Mouse (Mus musculus) CD4-positive helper T cell, adult 2 months (primary cell): ENCODE measurements at regions not wholly inside any gene's neighbourhood (a gene's known extent, or its start where the extent isn't known, plus 50 kb on each side); places are given as distances from the start of the nearest gene placed in this dataset.

Experiments used
- DNase-seq: peaks from one replicate; pipeline ENCODE4 v3.0.0-alpha.2; 2012; ENCODE audit warnings: low read depth, missing footprints, low spot score

GRCm38 (mm10) chr17:50438960-50439359, 70.2 kb upstream of the Plcl2 start:
- no peak for DNase-seq

- no peak for DNase-seq
Observed at GRCm38 (mm10) chr17:50439365-50439764, 69.8 kb upstream of the Plcl2 start.

GRCm38 (mm10) chr17:50442062-50442461, 67.1 kb upstream of the Plcl2 start:
- DNase-seq: no peak

GRCm38 (mm10) chr17:50442905-50443304, 66.3 kb upstream of the Plcl2 start:
- DNase-seq: no peak

- no peak for DNase-seq
Observed at GRCm38 (mm10) chr17:50443376-50444022, 65.7 kb upstream of the Plcl2 start.

- DNase-seq: no peak
Observed at GRCm38 (mm10) chr17:50444023-50444389, 65.2 kb upstream of the Plcl2 start.

GRCm38 (mm10) chr17:50448693-50449092, 60.5 kb upstream of the Plcl2 start:
- no peak for DNase-seq

- no peak for DNase-seq
Observed at GRCm38 (mm10) chr17:50451606-50452005, 57.6 kb upstream of the Plcl2 start.

GRCm38 (mm10) chr17:50453524-50453923, 55.7 kb upstream of the Plcl2 start:
- no peak for DNase-seq

GRCm38 (mm10) chr17:50453956-50454355, 55.2 kb upstream of the Plcl2 start:
- no peak for DNase-seq

- DNase-seq: no peak
Observed at GRCm38 (mm10) chr17:50454917-50455316, 54.3 kb upstream of the Plcl2 start.

- no peak for DNase-seq
Observed at GRCm38 (mm10) chr17:50455719-50456118, 53.5 kb upstream of the Plcl2 start.

- no peak for DNase-seq
Observed at GRCm38 (mm10) chr17:50457053-50457697, 52.0 kb upstream of the Plcl2 start.

- DNase-seq: no peak
Observed at GRCm38 (mm10) chr17:50458232-50458631, 51.0 kb upstream of the Plcl2 start.
